In genomic region chr3:95228148-95228893, GRCm38 (mm10) we compare ENCODE assay signal across 8 mouse cellular contexts. TPM values are rescaled to one million over a fixed set of nuclear protein-coding genes. Genes with fewer than 3 reads are reported as not detected.
DNase-seq lines count a peak whose midpoint lies in the region; ATAC-seq and TF ChIP-seq lines count a peak whose summit lies in the region.

Gene Cdc42se1, plus strand, starts transcription at chr3:95228732.

- peak within 1 kb of the TSS; percentile 86 for H3K27ac ChIP-seq in MEL (ENCODE audit: control insufficient read depth, low read depth, low read length)
- peak within 1 kb of the TSS; percentile 63 for H3K27ac ChIP-seq in cerebellum, adult 2 months (ENCODE audit: insufficient read depth, low read length)
- H3K27ac ChIP-seq in lung, embryonic 14.5 days (ENCODE audit: low read depth) = peak within 1 kb of the TSS; percentile 98
- H3K27ac ChIP-seq in olfactory bulb, adult 2 months (ENCODE audit: insufficient read depth, low read depth, low read length) = peak within 1 kb of the TSS; percentile 96

- peak; percentile 86 for ATAC-seq in lung, embryonic 14.5 days (ENCODE audit: insufficient read depth)

- H3K4me3 ChIP-seq in MEL (ENCODE audit: control insufficient read depth in 1 of 2, insufficient read depth in 1 of 2, low read depth in 2 of 2, low read length in 2 of 2) = peak within 1 kb of the TSS; percentile 66 to 73
- peak within 1 kb of the TSS; percentile 72 for H3K4me3 ChIP-seq in cerebellum, adult 2 months (replicated peaks; ENCODE audit: insufficient read depth, low read depth, low read length)
- peak within 1 kb of the TSS; percentile 94 for H3K4me3 ChIP-seq in lung, embryonic 14.5 days (ENCODE audit: low read depth, low read length)
- H3K4me3 ChIP-seq in olfactory bulb, adult 2 months (ENCODE audit: insufficient read depth, low read depth, low read length) = peak within 1 kb of the TSS; percentile 67

- H3K36me3 ChIP-seq in MEL (ENCODE audit: control insufficient read depth in 1 of 2, insufficient read depth in 2 of 2, low read length in 2 of 2) = peaks cover 17 to 37% of the 10 kb centered on the region in 2 experiments
- peaks cover 26% of the 10 kb centered on the region for H3K36me3 ChIP-seq in lung, embryonic 14.5 days (ENCODE audit: insufficient read depth)

- no peak for TF ChIP-seq RAD21 in MEL (IDR thresholded peaks at IDR 0.05; ENCODE audit: low read depth, low read length)

- peak within 1 kb of the TSS; percentile 81 for H3K9ac ChIP-seq in MEL (ENCODE audit: control insufficient read depth, low read depth, low read length, poor library complexity, severe bottlenecking)
- H3K9ac ChIP-seq in lung, embryonic 14.5 days = peak within 1 kb of the TSS; percentile 90

- peaks cover 66% of the 10 kb centered on the region for H3K79me2 ChIP-seq in MEL (ENCODE audit: control insufficient read depth, insufficient read depth, low read length, poor library complexity)

- H3K9me3 ChIP-seq in MEL (replicated peaks; ENCODE audit: insufficient read depth, low read length) = no peaks in the 10 kb centered on the region
- H3K9me3 ChIP-seq in lung, embryonic 14.5 days (ENCODE audit: low read depth, low read length) = no peaks in the 10 kb centered on the region

- peak within 1 kb of the TSS; percentile 94 for H3K4me2 ChIP-seq in lung, embryonic 14.5 days

- peak; percentile 98 for DNase-seq in MEL (ENCODE audit: low read depth, low spot score)
- DNase-seq in cerebellum, adult 2 months = peak; percentile 89 to 91
- DNase-seq in forelimb bud, embryonic 11.5 days (ENCODE audit: low read depth, low spot score) = peak; percentile 78
- DNase-seq in heart, postnatal 4 days = peak; percentile 88
- DNase-seq in layer of hippocampus, adult 8-10 months (ENCODE audit: low spot score in 2 of 2) = peak; percentile 85 to 89
- DNase-seq in lung, embryonic 14.5 days = peak; percentile 94
- DNase-seq in thymus, adult 18-20 months = peak; percentile 89 to 95

- no peak for TF ChIP-seq CTCF in MEL (IDR thresholded peaks at IDR 0.05 in 2 of 3, conservative IDR thresholded peaks at IDR 0.05 in 1 of 3; ENCODE audit: control insufficient read depth in 1 of 3, insufficient read depth in 1 of 3, low read depth in 2 of 3, low read length in 3 of 3, poor library complexity in 1 of 3, severe bottlenecking in 1 of 3)
- no peak for TF ChIP-seq CTCF in cerebellum, adult 2 months (IDR thresholded peaks at IDR 0.05; ENCODE audit: borderline replicate concordance, insufficient read depth, low read depth, low read length)
- no peak for TF ChIP-seq CTCF in lung, embryonic 14.5 days (IDR thresholded peaks at IDR 0.05; ENCODE audit: low read depth)
- no peak for TF ChIP-seq CTCF in olfactory bulb, adult 2 months (IDR thresholded peaks at IDR 0.05; ENCODE audit: insufficient read depth, low read depth, low read length)

- TF ChIP-seq EP300 in MEL (IDR thresholded peaks at IDR 0.05; ENCODE audit: low read depth in 1 of 2, low read length in 2 of 2) = no peak

- WGBS in cerebellum, adult 2 months = under 1% methylated on average over 64 of the region's 64 CpGs
- WGBS in lung, embryonic 14.5 days = under 1% methylated on average over 64 of the region's 64 CpGs
- WGBS in olfactory bulb, adult 2 months = under 1% methylated on average over 64 of the region's 64 CpGs

- no peaks in the 10 kb centered on the region for H3K27me3 ChIP-seq in MEL (ENCODE audit: control insufficient read depth in 1 of 2, insufficient read depth in 2 of 2, low read length in 2 of 2)
- no peaks in the 10 kb centered on the region for H3K27me3 ChIP-seq in cerebellum, adult 2 months (ENCODE audit: control insufficient read depth, insufficient read depth, low read length)
- no peaks in the 10 kb centered on the region for H3K27me3 ChIP-seq in lung, embryonic 14.5 days (ENCODE audit: insufficient read depth, low read length)

- H3K4me1 ChIP-seq in MEL (ENCODE audit: control insufficient read depth in 1 of 2, insufficient read depth in 2 of 2, low read length in 2 of 2) = peaks cover 20 to 28% of the 10 kb centered on the region in 2 experiments
- peaks cover 19% of the 10 kb centered on the region for H3K4me1 ChIP-seq in cerebellum, adult 2 months (ENCODE audit: control insufficient read depth, insufficient read depth, low read length)
- H3K4me1 ChIP-seq in lung, embryonic 14.5 days (ENCODE audit: insufficient read depth) = peaks cover 19% of the 10 kb centered on the region; the same call in 1 of the 2 replicates
- peaks cover 25% of the 10 kb centered on the region for H3K4me1 ChIP-seq in olfactory bulb, adult 2 months (ENCODE audit: control insufficient read depth, insufficient read depth, low read length)

- peak in 1 of 2 experiments; percentile 99; a peak in 2 of 4 replicates for TF ChIP-seq POLR2A in MEL (IDR thresholded peaks at IDR 0.05; ENCODE audit: control insufficient read depth in 1 of 2, insufficient read depth in 1 of 2, low read depth in 1 of 2, low read length in 2 of 2, poor library complexity in 1 of 2)
- peak; percentile 88 for TF ChIP-seq POLR2A in cerebellum, adult 2 months (IDR thresholded peaks at IDR 0.05; ENCODE audit: borderline replicate concordance, insufficient read depth, low read length)
- TF ChIP-seq POLR2A in olfactory bulb, adult 2 months (IDR thresholded peaks at IDR 0.05; ENCODE audit: insufficient read depth, low read depth, low read length) = peak; percentile 89

TF ChIP-seq in MEL, 35 proteins besides CTCF, POLR2A, EP300 and RAD21:
- no peak for TF ChIP-seq MEF2A (IDR thresholded peaks at IDR 0.05; ENCODE audit: extremely low read depth, insufficient replicate concordance, low read depth, low read length, poor library complexity, severe bottlenecking)
- TF ChIP-seq RCOR1 (IDR thresholded peaks at IDR 0.05; ENCODE audit: low read depth, low read length) = no peak
- TF ChIP-seq MYB (IDR thresholded peaks at IDR 0.05; ENCODE audit: low read depth, low read length) = no peak
- peak; percentile 75 for TF ChIP-seq UBTF (IDR thresholded peaks at IDR 0.05; ENCODE audit: borderline replicate concordance, insufficient read depth, low read depth, low read length)
- no peak for TF ChIP-seq ZKSCAN1 (IDR thresholded peaks at IDR 0.05; ENCODE audit: low read depth, low read length)
- TF ChIP-seq SIN3A (IDR thresholded peaks at IDR 0.05; ENCODE audit: low read length) = no peak
- TF ChIP-seq POLR2AphosphoS5 (IDR thresholded peaks at IDR 0.05; ENCODE audit: borderline replicate concordance, low read depth, low read length) = peak; percentile 47; the same call in 1 of the 2 replicates
- no peak for TF ChIP-seq ZMIZ1 (IDR thresholded peaks at IDR 0.05; ENCODE audit: low read depth, low read length)
- TF ChIP-seq MYC (IDR thresholded peaks at IDR 0.05; ENCODE audit: low read depth, low read length) = no peak
- no peak for TF ChIP-seq USF2 (IDR thresholded peaks at IDR 0.05; ENCODE audit: borderline replicate concordance in 1 of 2, insufficient read depth in 1 of 2, low read depth in 1 of 2, low read length in 2 of 2)
- TF ChIP-seq GATA1 (IDR thresholded peaks at IDR 0.05; ENCODE audit: low read depth, low read length) = no peak
- TF ChIP-seq TBP (IDR thresholded peaks at IDR 0.05; ENCODE audit: low read depth, low read length) = peak; percentile 83
- no peak for TF ChIP-seq GABPA (IDR thresholded peaks at IDR 0.05; ENCODE audit: low read depth, low read length)

RNA-seq across cellular contexts. Expression of gene Cdc42se1, which starts in this region (rescaled TPM):
- 238 and 341 TPM in 2 replicates for total RNA-seq in MEL (2012; rRNA removed)
- 100 to 1,000 TPM in 1 of 2 experiments, not detected in 1; 472 TPM for polyA plus RNA-seq in MEL (2012; ENCODE audit: insufficient read depth in 1 of 2, insufficient read length in 2 of 2, low read depth in 1 of 2, low replicate concordance in 2 of 2, missing spikeins in 1 of 2)
- polyA plus RNA-seq in cerebellum, adult 2 months (2012; rRNA removed) = 74.0 and 75.0 TPM in 2 replicates
- total RNA-seq in heart, postnatal 4 days (2021) = 10 to 100 TPM; 45.2 to 45.9 TPM
- total RNA-seq in layer of hippocampus, adult 8-10 months (2022) = 10 to 100 TPM; 72.9 to 79.5 (median 77.2) TPM
- 127 and 131 TPM in 2 replicates for polyA plus RNA-seq in lung, embryonic 14.5 days (2014; fragmentation: Nextera tagmentation; extraction: Ambion mirVana)
- polyA plus RNA-seq in olfactory bulb, adult 2 months (2012; ENCODE audit: insufficient read depth, insufficient read length, low replicate concordance, missing spikeins) = 164 TPM in 1 of 2 replicates, not detected in the other

Comparison
In these comparisons a context has a peak if more than half of its experiments do, and no peak if none do; other contexts are left out.
1. Peak in every context shown above with its lines: DNase-seq, ATAC-seq, H3K4me3 ChIP-seq and H3K27ac ChIP-seq.